Comparison of ENCODE assay signal across 9 mouse cellular contexts in genomic region chr5:135945916-135946408, GRCm38 (mm10). TPM values are rescaled to one million over a fixed set of nuclear protein-coding genes. Genes with fewer than 3 reads are reported as not detected.
DNase-seq lines count a peak whose midpoint lies in the region; ATAC-seq and TF ChIP-seq lines count a peak whose summit lies in the region.
"Had no signal": no experiment of that assay in that cellular context is flagged by ENCODE, and none has a peak within 500 bp of the region (broad histone marks: within the 10 kb centered on the region; RNA-seq: fewer than 3 reads in every experiment).

No protein-coding gene starts in this region.

- no peak overlapping the region for H3K4me3 ChIP-seq in hindbrain, embryonic 10.5 days
- H3K4me3 ChIP-seq in hindbrain, embryonic 11.5 days (ENCODE audit: low read depth, low read length): no peak overlapping the region
- no peak overlapping the region for H3K4me3 ChIP-seq in ES-E14 (ENCODE audit: insufficient read depth in 1 of 2, low read depth in 1 of 2, low read length in 2 of 2, poor library complexity in 1 of 2, severe bottlenecking in 1 of 2)
- no peak overlapping the region for H3K4me3 ChIP-seq in midbrain, embryonic 10.5 days

- 69% methylated on average over 10 of the region's 10 CpGs for WGBS in hindbrain, embryonic 10.5 days
- WGBS in hindbrain, embryonic 11.5 days: 58% methylated on average over 10 of the region's 10 CpGs
- 73% methylated on average over 10 of the region's 10 CpGs for WGBS in midbrain, embryonic 10.5 days

- no peak overlapping the region for H3K9ac ChIP-seq in hindbrain, embryonic 11.5 days (ENCODE audit: low read depth, low read length)
- no peak overlapping the region; the same call in 1 of the 2 replicates for H3K9ac ChIP-seq in ES-E14 (ENCODE audit: insufficient read depth, low read depth, low read length, poor library complexity, severe bottlenecking)

- ATAC-seq in hindbrain, embryonic 11.5 days (ENCODE audit: low FRiP score): no peak

- no peak for DNase-seq in hindbrain, embryonic 10.5 days (ENCODE audit: low spot score)
- no peak for DNase-seq in hindbrain, embryonic 11.5 days (ENCODE audit: low spot score)
- DNase-seq in ES-E14 (ENCODE audit: low read depth, low spot score): no peak
- peak; percentile 66 for DNase-seq in adrenal gland, postnatal 14 days
- DNase-seq in midbrain, embryonic 10.5 days (ENCODE audit: low spot score): no peak
- DNase-seq in cerebellum, adult 11-12 months: no peak
- DNase-seq in thymus, postnatal 10 days (ENCODE audit: low spot score in 2 of 2): no peak
- DNase-seq: thymus, adult 2 months had no signal

- peaks cover 12% of the 10 kb centered on the region for H3K4me1 ChIP-seq in hindbrain, embryonic 10.5 days (replicated peaks)
- 0 out of 2 replicates have a peak, but pooled peaks cover 2% of the 10 kb centered on the region for H3K4me1 ChIP-seq in hindbrain, embryonic 11.5 days (replicated peaks; ENCODE audit: control insufficient read depth, insufficient read depth, low read length)
- H3K4me1 ChIP-seq in ES-E14 (ENCODE audit: control insufficient read depth in 2 of 2, insufficient read depth in 2 of 2, low read length in 2 of 2, poor library complexity in 1 of 2): peaks cover 0 to 18% of the 10 kb centered on the region in 2 experiments; a peak in 2 of 4 replicates
- peaks cover 11% of the 10 kb centered on the region for H3K4me1 ChIP-seq in midbrain, embryonic 10.5 days

- no peaks in the 10 kb centered on the region for H3K27me3 ChIP-seq in hindbrain, embryonic 10.5 days (ENCODE audit: insufficient read depth, poor library complexity, severe bottlenecking)
- no peaks in the 10 kb centered on the region for H3K27me3 ChIP-seq in hindbrain, embryonic 11.5 days (ENCODE audit: control insufficient read depth, insufficient read depth, low read length)
- H3K27me3 ChIP-seq in midbrain, embryonic 10.5 days (ENCODE audit: low read depth, poor library complexity, severe bottlenecking): no peaks in the 10 kb centered on the region

- 0 out of 2 replicates have a peak overlapping the region, but pooled peaks have one; percentile 1 for H3K27ac ChIP-seq in hindbrain, embryonic 10.5 days
- no peak overlapping the region for H3K27ac ChIP-seq in hindbrain, embryonic 11.5 days (ENCODE audit: low read depth, low read length)
- peak overlapping the region; percentile 48; the same call in 1 of the 2 replicates for H3K27ac ChIP-seq in ES-E14 (ENCODE audit: insufficient read depth, low read depth, low read length, poor library complexity, severe bottlenecking)
- 0 out of 2 replicates have a peak overlapping the region, but pooled peaks have one; percentile 23 for H3K27ac ChIP-seq in midbrain, embryonic 10.5 days (replicated peaks)

- no peaks in the 10 kb centered on the region for H3K36me3 ChIP-seq in hindbrain, embryonic 10.5 days
- H3K36me3 ChIP-seq in hindbrain, embryonic 11.5 days (ENCODE audit: control insufficient read depth, insufficient read depth, low read length): no peaks in the 10 kb centered on the region
- H3K36me3 ChIP-seq in ES-E14 (ENCODE audit: control insufficient read depth, insufficient read depth, low read length, poor library complexity, severe bottlenecking): no peaks in the 10 kb centered on the region
- H3K36me3 ChIP-seq in midbrain, embryonic 10.5 days: no peaks in the 10 kb centered on the region

- no peak overlapping the region for H3K4me2 ChIP-seq in hindbrain, embryonic 11.5 days (replicated peaks; ENCODE audit: low read depth, low read length)

- in situ Hi-C loops in ES-E14 (cut with MboI; ENCODE audit: low sequenced_read_pairs in 2 of 2, unreplicated experiment in 2 of 2): no loop called here

- no peaks in the 10 kb centered on the region for H3K9me3 ChIP-seq in hindbrain, embryonic 10.5 days
- no peaks in the 10 kb centered on the region for H3K9me3 ChIP-seq in hindbrain, embryonic 11.5 days (ENCODE audit: control insufficient read depth, low read length)
- H3K9me3 ChIP-seq in ES-E14 (ENCODE audit: control insufficient read depth, insufficient read depth, low read depth, low read length): no peaks in the 10 kb centered on the region
- no peaks in the 10 kb centered on the region for H3K9me3 ChIP-seq in midbrain, embryonic 10.5 days (replicated peaks)

TF ChIP-seq in ES-E14, 5 proteins besides CTCF, POLR2A, EP300 and RAD21:
- no peak for TF ChIP-seq HCFC1 (IDR thresholded peaks at IDR 0.05; ENCODE audit: borderline replicate concordance, insufficient read depth, low read length)
- TF ChIP-seq MAFK (IDR thresholded peaks at IDR 0.05; ENCODE audit: insufficient read depth, low read depth, low read length): peak; percentile 52; the same call in 1 of the 2 replicates

RNA-seq across cellular contexts. Expression of gene Ywhag, which starts 11.5 kb away (rescaled TPM):
- 274 and 348 TPM in 2 replicates for polyA plus RNA-seq in hindbrain, embryonic 10.5 days (2016; fragmentation: Nextera tagmentation; extraction: Ambion mirVana)
- 204 and 208 TPM in 2 replicates for polyA plus RNA-seq in hindbrain, embryonic 11.5 days (2014; fragmentation: Nextera tagmentation; extraction: Ambion mirVana)
- 109 and 176 TPM in 2 replicates for total RNA-seq in ES-E14 (2012; rRNA removed)
- 462 and 482 TPM in 2 replicates for total RNA-seq in adrenal gland, postnatal 14 days (2021)
- 270 and 311 TPM in 2 replicates for polyA plus RNA-seq in midbrain, embryonic 10.5 days (2016; fragmentation: Nextera tagmentation; extraction: Ambion mirVana)

RNA-seq across cellular contexts. Expression of gene Ssc4d, which starts 28.4 kb away (rescaled TPM):
- polyA plus RNA-seq in hindbrain, embryonic 10.5 days (2016; fragmentation: Nextera tagmentation; extraction: Ambion mirVana): 1.3 and 1.6 TPM in 2 replicates
- polyA plus RNA-seq in hindbrain, embryonic 11.5 days (2014; fragmentation: Nextera tagmentation; extraction: Ambion mirVana): 1.6 and 2.4 TPM in 2 replicates
- 10.9 and 11.0 TPM in 2 replicates for total RNA-seq in ES-E14 (2012; rRNA removed)
- 2.1 and 3.1 TPM in 2 replicates for total RNA-seq in adrenal gland, postnatal 14 days (2021)
- 1.7 TPM in 2 replicates for polyA plus RNA-seq in midbrain, embryonic 10.5 days (2016; fragmentation: Nextera tagmentation; extraction: Ambion mirVana)

RNA-seq across cellular contexts. Expression of gene Zp3, which starts 33.9 kb away (rescaled TPM):
- polyA plus RNA-seq in hindbrain, embryonic 10.5 days (2016; fragmentation: Nextera tagmentation; extraction: Ambion mirVana): not detected in 2 replicates
- not detected in 2 replicates for polyA plus RNA-seq in hindbrain, embryonic 11.5 days (2014; fragmentation: Nextera tagmentation; extraction: Ambion mirVana)
- 12.7 and 16.1 TPM in 2 replicates for total RNA-seq in ES-E14 (2012; rRNA removed)
- total RNA-seq in adrenal gland, postnatal 14 days (2021): not detected in 2 replicates
- polyA plus RNA-seq in midbrain, embryonic 10.5 days (2016; fragmentation: Nextera tagmentation; extraction: Ambion mirVana): 0.10 TPM in 1 of 2 replicates, not detected in the other
- total RNA-seq: layer of hippocampus, postnatal 25 days had no signal

RNA-seq across cellular contexts. Expression of gene Dtx2, which starts 48.6 kb away (rescaled TPM):
- 34.8 and 38.1 TPM in 2 replicates for polyA plus RNA-seq in hindbrain, embryonic 10.5 days (2016; fragmentation: Nextera tagmentation; extraction: Ambion mirVana)
- polyA plus RNA-seq in hindbrain, embryonic 11.5 days (2014; fragmentation: Nextera tagmentation; extraction: Ambion mirVana): 21.6 and 23.5 TPM in 2 replicates
- total RNA-seq in ES-E14 (2012; rRNA removed): 26.7 and 28.3 TPM in 2 replicates
- total RNA-seq in adrenal gland, postnatal 14 days (2021): 15.4 and 15.5 TPM in 2 replicates
- polyA plus RNA-seq in midbrain, embryonic 10.5 days (2016; fragmentation: Nextera tagmentation; extraction: Ambion mirVana): 36.3 and 39.6 TPM in 2 replicates

RNA-seq across cellular contexts. Expression of gene Hspb1, which starts 58.2 kb away (rescaled TPM):
- 10.6 and 24.0 TPM in 2 replicates for polyA plus RNA-seq in hindbrain, embryonic 10.5 days (2016; fragmentation: Nextera tagmentation; extraction: Ambion mirVana)
- polyA plus RNA-seq in hindbrain, embryonic 11.5 days (2014; fragmentation: Nextera tagmentation; extraction: Ambion mirVana): 16.6 and 26.1 TPM in 2 replicates
- total RNA-seq in ES-E14 (2012; rRNA removed): 630 and 878 TPM in 2 replicates
- 64.7 and 97.7 TPM in 2 replicates for total RNA-seq in adrenal gland, postnatal 14 days (2021)
- polyA plus RNA-seq in midbrain, embryonic 10.5 days (2016; fragmentation: Nextera tagmentation; extraction: Ambion mirVana): 7.8 and 8.5 TPM in 2 replicates
